Mouse (Mus musculus): ENCODE data around the gene Tmem201. TPM values are rescaled to one million over a fixed set of nuclear protein-coding genes. Genes with fewer than 3 reads are reported as not detected.
"Not testable (repeated sequence)": the region's sequence is repeated elsewhere in the genome, so short reads cannot be mapped to it uniquely, and the experiment has no call there.

The Tmem201 gene
- total and polyA plus RNA-seq, 3 experiments, result 6.4 to 29.2 (median 16.2) TPM

DNA sequence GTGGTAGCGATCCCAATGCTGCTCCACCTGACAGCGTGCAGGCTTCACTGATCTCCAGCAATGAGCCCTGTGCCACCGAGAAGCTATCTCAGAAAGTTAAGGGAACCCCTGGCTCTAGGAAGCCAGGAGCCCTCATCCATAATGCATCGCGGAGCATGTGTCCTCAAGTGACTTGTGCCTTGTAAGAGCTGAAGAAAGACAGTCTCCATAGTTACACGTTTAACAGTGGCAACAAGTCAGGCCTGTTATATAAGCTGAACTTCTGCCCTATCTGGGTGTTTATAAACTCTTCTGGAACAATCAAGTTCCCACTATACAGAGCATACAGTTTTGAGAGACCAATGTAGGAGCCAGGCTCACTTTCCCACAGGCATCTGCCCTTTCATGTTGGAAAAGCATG lies 20.6 kb upstream of the Tmem201 start:
- H3K79me2 ChIP-seq (replicated peaks; ENCODE audit: control insufficient read depth, extremely low read depth, insufficient read depth, poor library complexity, severe bottlenecking), result no peaks in the 10 kb centered on the region
- no peaks in the 10 kb centered on the region for H3K27me3 ChIP-seq (replicated peaks)
- H3K4me2 ChIP-seq (ENCODE audit: insufficient read depth, low read depth, poor library complexity, severe bottlenecking), result no peak overlapping the region
- TF ChIP-seq SMC3 (IDR thresholded peaks at IDR 0.05; ENCODE audit: low read depth, low read length) (no peak), MEF2A (IDR thresholded peaks at IDR 0.05; ENCODE audit: borderline replicate concordance, low read depth, low read length) (no peak), CHD1 (IDR thresholded peaks at IDR 0.05; ENCODE audit: low read depth, low read length) (no peak), ETS1 (conservative IDR thresholded peaks at IDR 0.05; ENCODE audit: low read depth, low read length) (no peak), MAZ (IDR thresholded peaks at IDR 0.05; ENCODE audit: low read depth, low read length) (no peak)
- in situ Hi-C loops (cut with MboI; ENCODE audit: low pct_ligation_motif_present, low pct_unique_long_range_greater_than_20kb, low sequenced_read_pairs), result no loop called here
- no peak overlapping the region for H3K9ac ChIP-seq (ENCODE audit: insufficient read depth, low read depth)
- H3K4me3 ChIP-seq (replicated peaks in 1 of 3; ENCODE audit: low read depth in 2 of 3, low read length in 2 of 3, poor library complexity in 1 of 3), result no peak overlapping the region
- no peaks in the 10 kb centered on the region for H3K9me3 ChIP-seq (replicated peaks; ENCODE audit: low read length)
- H3K4me1 ChIP-seq (ENCODE audit: control insufficient read depth in 1 of 2, insufficient read depth in 2 of 2), result peaks cover 0 to 3% of the 10 kb centered on the region in 2 experiments; a peak in 2 of 4 replicates
- H3K36me3 ChIP-seq (replicated peaks in 1 of 2; ENCODE audit: control insufficient read depth in 1 of 2, insufficient read depth in 1 of 2, low read length in 1 of 2), result peaks cover 44 to 86% of the 10 kb centered on the region in 2 experiments
- no peak overlapping the region for H3K27ac ChIP-seq (ENCODE audit: insufficient read depth, low read depth)
- dilution Hi-C loops (cut with MboI; ENCODE audit: extremely low pct_ligation_motif_present, extremely low pct_unique_long_range_greater_than_20kb, low sequenced_read_pairs), result no loop called here
- DNase-seq (ENCODE audit: extremely low read depth), result no peak

DNA sequence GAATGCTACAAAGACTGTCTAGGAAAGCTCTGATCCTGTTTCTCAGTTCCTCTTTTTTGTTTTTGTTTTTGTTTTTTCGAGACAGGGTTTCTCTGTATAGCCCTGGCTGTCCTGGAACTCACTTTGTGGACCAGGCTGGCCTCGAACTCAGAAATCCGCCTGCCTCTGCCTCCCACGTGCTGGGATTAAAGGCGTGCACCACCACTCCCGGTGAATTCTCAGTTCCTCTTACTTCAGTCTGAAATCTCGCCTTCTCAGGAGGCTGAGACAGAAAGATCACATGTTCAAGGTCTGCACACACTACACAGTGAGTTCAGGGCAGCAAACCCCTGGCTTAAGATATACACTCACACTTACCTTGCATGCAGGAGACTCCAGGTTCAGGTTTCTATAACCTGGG lies 18.7 kb upstream of the Tmem201 start:
- dilution Hi-C loops (cut with MboI; ENCODE audit: extremely low pct_ligation_motif_present, extremely low pct_unique_long_range_greater_than_20kb, low sequenced_read_pairs), result not testable (repeated sequence)

DNA sequence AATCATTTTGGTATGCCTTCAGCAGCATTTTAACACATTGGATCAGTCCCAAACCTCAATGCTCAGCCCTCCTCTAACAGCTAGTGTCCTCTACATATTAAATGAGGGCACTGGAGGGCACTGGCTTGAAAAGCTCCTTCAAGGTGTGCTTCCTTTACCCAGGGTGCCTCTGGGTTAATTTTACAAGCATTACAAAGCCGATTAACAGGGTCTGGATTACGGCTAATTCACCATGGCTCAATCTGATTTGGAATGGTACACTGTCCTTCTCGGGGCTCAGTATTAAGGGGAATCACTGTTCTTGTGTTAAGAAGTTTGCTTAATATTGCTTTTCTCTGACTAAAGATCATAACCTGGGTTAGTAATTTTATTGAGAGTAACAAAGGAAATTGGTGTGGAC lies 15.0 kb upstream of the Tmem201 start:
- H3K9ac ChIP-seq (ENCODE audit: insufficient read depth, low read depth), result no peak overlapping the region
- peaks cover 43 to 85% of the 10 kb centered on the region in 2 experiments for H3K36me3 ChIP-seq (replicated peaks in 1 of 2; ENCODE audit: control insufficient read depth in 1 of 2, insufficient read depth in 1 of 2, low read length in 1 of 2)
- H3K4me3 ChIP-seq (replicated peaks in 1 of 3; ENCODE audit: low read depth in 2 of 3, low read length in 2 of 3, poor library complexity in 1 of 3), result no peak overlapping the region
- H3K4me2 ChIP-seq (ENCODE audit: insufficient read depth, low read depth, poor library complexity, severe bottlenecking), result no peak overlapping the region
- in situ Hi-C loops (cut with MboI; ENCODE audit: low pct_ligation_motif_present, low pct_unique_long_range_greater_than_20kb, low sequenced_read_pairs), result no loop called here
- no peak for DNase-seq (ENCODE audit: extremely low read depth)
- H3K4me1 ChIP-seq (ENCODE audit: control insufficient read depth in 1 of 2, insufficient read depth in 2 of 2), result peaks cover 0 to 3% of the 10 kb centered on the region in 2 experiments; a peak in 2 of 4 replicates
- dilution Hi-C loops (cut with MboI; ENCODE audit: extremely low pct_ligation_motif_present, extremely low pct_unique_long_range_greater_than_20kb, low sequenced_read_pairs), result no loop called here
- H3K9me3 ChIP-seq (replicated peaks; ENCODE audit: low read length), result no peaks in the 10 kb centered on the region
- H3K27me3 ChIP-seq (replicated peaks), result no peaks in the 10 kb centered on the region
- H3K27ac ChIP-seq (ENCODE audit: insufficient read depth, low read depth), result no peak overlapping the region
- TF ChIP-seq RAD21 (IDR thresholded peaks at IDR 0.05; ENCODE audit: low read depth, low read length), result no peak
- TF ChIP-seq E2F4 (IDR thresholded peaks at IDR 0.05; ENCODE audit: insufficient replicate concordance, low read depth, low read length), result no peak
- TF ChIP-seq POLR2A (IDR thresholded peaks at IDR 0.05; ENCODE audit: low read depth, low read length), result no peak
- no peak for TF ChIP-seq CHD1 (IDR thresholded peaks at IDR 0.05; ENCODE audit: low read depth, low read length)
- no peak for TF ChIP-seq HCFC1 (IDR thresholded peaks at IDR 0.05; ENCODE audit: low read depth, low read length)
- TF ChIP-seq MYC (IDR thresholded peaks at IDR 0.05; ENCODE audit: low read depth, low read length), result no peak
- TF ChIP-seq POLR2AphosphoS2 (IDR thresholded peaks at IDR 0.05; ENCODE audit: low read depth, low read length), result no peak
- TF ChIP-seq MAFK (IDR thresholded peaks at IDR 0.05; ENCODE audit: insufficient replicate concordance, low read length), result no peak
- no peak for TF ChIP-seq ZKSCAN1 (IDR thresholded peaks at IDR 0.05; ENCODE audit: borderline replicate concordance, low read depth, low read length)
- TF ChIP-seq EP300 (IDR thresholded peaks at IDR 0.05; ENCODE audit: low read length), result no peak
- TF ChIP-seq NELFE (IDR thresholded peaks at IDR 0.05; ENCODE audit: low read depth, low read length), result no peak
- no peaks in the 10 kb centered on the region for H3K79me2 ChIP-seq (replicated peaks; ENCODE audit: control insufficient read depth, extremely low read depth, insufficient read depth, poor library complexity, severe bottlenecking)

More for the DNA sequence above, 18.7 kb upstream of the Tmem201 start:
- H3K27ac ChIP-seq (ENCODE audit: insufficient read depth, low read depth); H3K79me2 ChIP-seq (replicated peaks; ENCODE audit: control insufficient read depth, extremely low read depth, insufficient read depth, poor library complexity, severe bottlenecking); DNase-seq (ENCODE audit: extremely low read depth); H3K4me1 ChIP-seq (ENCODE audit: control insufficient read depth in 1 of 2, insufficient read depth in 2 of 2); H3K27me3 ChIP-seq (replicated peaks); H3K9me3 ChIP-seq (replicated peaks; ENCODE audit: low read length); H3K4me3 ChIP-seq (replicated peaks in 1 of 3; ENCODE audit: low read depth in 2 of 3, low read length in 2 of 3, poor library complexity in 1 of 3); H3K4me2 ChIP-seq (ENCODE audit: insufficient read depth, low read depth, poor library complexity, severe bottlenecking); in situ Hi-C loops (cut with MboI; ENCODE audit: low pct_ligation_motif_present, low pct_unique_long_range_greater_than_20kb, low sequenced_read_pairs); H3K9ac ChIP-seq (ENCODE audit: insufficient read depth, low read depth): not testable (repeated sequence)
- peak; percentile 54 for TF ChIP-seq BHLHE40 (IDR thresholded peaks at IDR 0.05; ENCODE audit: low read depth, low read length)
- peak; percentile 68 for TF ChIP-seq IRF4 (IDR thresholded peaks at IDR 0.05; ENCODE audit: low read depth, low read length)
- 0 out of 2 replicates have a peak, but pooled peaks have one; percentile 42 for TF ChIP-seq MYC (IDR thresholded peaks at IDR 0.05; ENCODE audit: low read depth, low read length)
- 0 out of 2 replicates have a peak, but pooled peaks have one; percentile 35 for TF ChIP-seq EP300 (IDR thresholded peaks at IDR 0.05; ENCODE audit: low read length)
- peaks cover 46 to 90% of the 10 kb centered on the region in 2 experiments for H3K36me3 ChIP-seq (replicated peaks in 1 of 2; ENCODE audit: control insufficient read depth in 1 of 2, insufficient read depth in 1 of 2, low read length in 1 of 2)
